ENCODE assay signal across 10 mouse cellular contexts in genomic region chr17:69077544-69077920, GRCm38 (mm10). TPM values are rescaled to one million over a fixed set of nuclear protein-coding genes. Genes with fewer than 3 reads are reported as not detected.
DNase-seq lines count a peak whose midpoint lies in the region; ATAC-seq lines count a peak whose summit lies in the region.
"Had no signal": no experiment of that assay in that cellular context is flagged by ENCODE, and none has a peak within 500 bp of the region (broad histone marks: within the 10 kb centered on the region; RNA-seq: fewer than 3 reads in every experiment).

No protein-coding gene starts in this region.

- peak overlapping the region; percentile 68 for H3K4me3 ChIP-seq in forebrain, embryonic 10.5 days
- no peak overlapping the region for H3K4me3 ChIP-seq in forebrain, embryonic 11.5 days (ENCODE audit: low read depth, low read length)
- H3K4me3 ChIP-seq in limb, embryonic 11.5 days (ENCODE audit: low read depth, low read length) = peak overlapping the region; percentile 4; the same call in 1 of the 2 replicates
- peak overlapping the region; percentile 63 for H3K4me3 ChIP-seq in stomach, embryonic 16.5 days (replicated peaks; ENCODE audit: low read length)
- H3K4me3 ChIP-seq: erythroblast, embryonic 14.5 days had no signal

- peak; percentile 16 for DNase-seq in forebrain, embryonic 10.5 days (ENCODE audit: extremely low spot score, low spot score)
- no peak for DNase-seq in forebrain, embryonic 11.5 days (ENCODE audit: low spot score)
- DNase-seq in right cerebral cortex, adult 18-20 months = peak; percentile 14
- no peak for DNase-seq in right cerebral cortex, postnatal 4 days
- DNase-seq in limb, embryonic 11.5 days (ENCODE audit: low spot score) = no peak
- no peak for DNase-seq in adrenal gland, adult 2 months
- no peak for DNase-seq in adrenal gland, adult 18-20 months (ENCODE audit: low spot score in 2 of 2)
- DNase-seq: B cell, adult 2 months had no signal

- ATAC-seq in forebrain, embryonic 11.5 days (replicated peaks; ENCODE audit: low FRiP score) = no peak
- ATAC-seq in limb, embryonic 11.5 days (ENCODE audit: insufficient number of reproducible peaks, low FRiP score, low TSS enrichment, low read depth) = no peak
- ATAC-seq in stomach, embryonic 16.5 days (ENCODE audit: insufficient read depth, low FRiP score) = no peak

- no peaks in the 10 kb centered on the region; the same call in 1 of the 2 replicates for H3K9me3 ChIP-seq in forebrain, embryonic 10.5 days
- H3K9me3 ChIP-seq in forebrain, embryonic 11.5 days (ENCODE audit: control insufficient read depth, low read length) = no peaks in the 10 kb centered on the region
- no peaks in the 10 kb centered on the region for H3K9me3 ChIP-seq in limb, embryonic 11.5 days (ENCODE audit: control insufficient read depth, low read length)
- no peaks in the 10 kb centered on the region for H3K9me3 ChIP-seq in stomach, embryonic 16.5 days (replicated peaks; ENCODE audit: control insufficient read depth, low read length)

- H3K36me3 ChIP-seq in forebrain, embryonic 10.5 days (replicated peaks) = no peaks in the 10 kb centered on the region
- H3K36me3 ChIP-seq in forebrain, embryonic 11.5 days (ENCODE audit: control insufficient read depth, insufficient read depth, low read length) = no peaks in the 10 kb centered on the region
- no peaks in the 10 kb centered on the region for H3K36me3 ChIP-seq in limb, embryonic 11.5 days (ENCODE audit: control insufficient read depth, insufficient read depth, low read length)
- H3K36me3 ChIP-seq in stomach, embryonic 16.5 days (ENCODE audit: control insufficient read depth, insufficient read depth, low read length) = no peaks in the 10 kb centered on the region

- WGBS in forebrain, embryonic 10.5 days = 8% methylated on average over 11 of the region's 11 CpGs
- 9% methylated on average over 11 of the region's 11 CpGs for WGBS in forebrain, embryonic 11.5 days
- 12% methylated on average over 11 of the region's 11 CpGs for WGBS in limb, embryonic 11.5 days
- whole genome bisulfite sequencing in stomach, embryonic 16.5 days = 25% methylated on average over 11 of the region's 11 CpGs

- H3K9ac ChIP-seq in forebrain, embryonic 11.5 days (ENCODE audit: low read length) = no peak overlapping the region
- H3K9ac ChIP-seq in limb, embryonic 11.5 days (ENCODE audit: low read length) = no peak overlapping the region
- H3K9ac ChIP-seq in stomach, embryonic 16.5 days (ENCODE audit: low read length) = peak overlapping the region; percentile 53

- no peak overlapping the region for H3K4me2 ChIP-seq in forebrain, embryonic 11.5 days (ENCODE audit: low read depth, low read length, severe bottlenecking)
- peak overlapping the region; percentile 24; the same call in 1 of the 2 replicates for H3K4me2 ChIP-seq in limb, embryonic 11.5 days (ENCODE audit: low read depth, severe bottlenecking)
- H3K4me2 ChIP-seq in stomach, embryonic 16.5 days (ENCODE audit: low read depth, low read length) = peak overlapping the region; percentile 100

- H3K4me1 ChIP-seq in forebrain, embryonic 10.5 days = peaks cover 30% of the 10 kb centered on the region
- peaks cover 2% of the 10 kb centered on the region; the same call in 1 of the 2 replicates for H3K4me1 ChIP-seq in forebrain, embryonic 11.5 days (replicated peaks; ENCODE audit: control insufficient read depth, insufficient read depth, low read length)
- peaks cover 6% of the 10 kb centered on the region for H3K4me1 ChIP-seq in limb, embryonic 11.5 days (ENCODE audit: control insufficient read depth, insufficient read depth, low read length)
- H3K4me1 ChIP-seq in stomach, embryonic 16.5 days (ENCODE audit: control insufficient read depth, insufficient read depth, low read length) = peaks cover 12% of the 10 kb centered on the region; the same call in 1 of the 2 replicates

- H3K27me3 ChIP-seq in forebrain, embryonic 10.5 days (ENCODE audit: poor library complexity, severe bottlenecking) = peaks cover 67% of the 10 kb centered on the region
- peaks cover 30% of the 10 kb centered on the region; the same call in 1 of the 2 replicates for H3K27me3 ChIP-seq in forebrain, embryonic 11.5 days (ENCODE audit: control insufficient read depth, insufficient read depth, low read length)
- peaks cover 34% of the 10 kb centered on the region for H3K27me3 ChIP-seq in limb, embryonic 11.5 days (ENCODE audit: control insufficient read depth, insufficient read depth, low read length)
- peaks cover 33% of the 10 kb centered on the region for H3K27me3 ChIP-seq in stomach, embryonic 16.5 days (ENCODE audit: control insufficient read depth, insufficient read depth, low read length)

- H3K27ac ChIP-seq in forebrain, embryonic 10.5 days = no peak overlapping the region
- H3K27ac ChIP-seq in forebrain, embryonic 11.5 days (ENCODE audit: low read depth, low read length) = no peak overlapping the region
- H3K27ac ChIP-seq in limb, embryonic 11.5 days (replicated peaks; ENCODE audit: low read depth, low read length) = no peak overlapping the region
- H3K27ac ChIP-seq in stomach, embryonic 16.5 days (ENCODE audit: low read length) = no peak overlapping the region

RNA-seq across cellular contexts. Expression of gene Epb41l3, which starts 2.0 kb away (rescaled TPM):
- polyA plus RNA-seq in forebrain, embryonic 10.5 days (2016; fragmentation: Nextera tagmentation; extraction: Ambion mirVana) = 49.1 and 50.8 TPM in 2 replicates
- polyA plus RNA-seq in forebrain, embryonic 11.5 days (2014; fragmentation: Nextera tagmentation; extraction: Ambion mirVana) = 73.9 and 78.4 TPM in 2 replicates
- 72.2 and 78.6 TPM in 2 replicates for polyA plus RNA-seq in limb, embryonic 11.5 days (2014; fragmentation: Nextera tagmentation; extraction: Ambion mirVana)
- 50.4 and 56.1 TPM in 2 replicates for polyA plus RNA-seq in stomach, embryonic 16.5 days (2015; fragmentation: Nextera tagmentation; extraction: Ambion mirVana)
- total RNA-seq in adrenal gland, adult 2 months (2021) = 10 to 100 TPM; 12.4 to 17.9 TPM
- 2.8 and 5.9 TPM in 2 replicates for polyA plus RNA-seq in adrenal gland, adult 2 months (2012; rRNA removed)
- total RNA-seq in adrenal gland, adult 18-20 months (2021) = 10 to 100 TPM; 16.2 to 24.2 TPM

Comparison
In these comparisons a context has a peak if more than half of its experiments do, and no peak if none do; other contexts are left out.
1. DNase-seq: peak in forebrain, embryonic 10.5 days (single experiment) and right cerebral cortex, adult 18-20 months (single experiment); none in forebrain, embryonic 11.5 days (single experiment), right cerebral cortex, postnatal 4 days (single experiment), limb, embryonic 11.5 days (single experiment), adrenal gland, adult 2 months (single experiment) and adrenal gland, adult 18-20 months (0 of 2).